Mouse (Mus musculus): Measurements from ENCODE around the gene Gm17949. TPM values are rescaled to one million over a fixed set of nuclear protein-coding genes. Genes with fewer than 3 reads are reported as not detected.
A peak's percentile ranks its signal among the peaks of the same experiment; 100 is the strongest.

Gm17949 gene
- total and polyA plus RNA-seq, 3 experiments: 0.18 TPM; not detected in 2

DNA sequence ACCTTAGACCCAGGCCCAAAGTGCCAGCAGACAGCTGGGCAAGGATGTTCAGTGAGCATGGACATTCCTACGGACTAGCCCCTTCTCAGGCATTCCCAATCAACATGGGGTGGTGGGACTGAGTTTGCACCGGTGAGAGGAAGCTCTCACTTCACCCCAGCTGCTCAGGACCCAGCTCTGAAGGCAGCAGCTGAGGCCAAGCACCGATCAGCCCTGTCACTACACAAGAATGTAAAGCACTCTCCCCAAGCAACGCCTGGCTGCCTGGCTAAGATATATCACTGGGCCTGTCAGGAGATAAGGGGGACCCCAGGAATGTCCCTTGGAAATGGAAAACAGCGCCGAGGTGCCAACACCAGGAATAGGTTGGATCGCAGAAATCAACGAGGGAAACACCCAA lies 10.0 kb upstream of the Gm17949 start:
- no peak overlapping the region for H3K27ac ChIP-seq
- H3K36me3 ChIP-seq (ENCODE audit: control insufficient read depth, insufficient read depth, low read length): no peaks in the 10 kb centered on the region
- intact Hi-C loops (cut with DNase I): loop anchor here (10.0 kb wide), 1 partner anchor 386 kb away; the partner anchor contains the start of gene Rpl36
- H3K9ac ChIP-seq (ENCODE audit: low read depth, low read length): no peak overlapping the region
- TF ChIP-seq POLR2A (IDR thresholded peaks at IDR 0.05; ENCODE audit: insufficient read depth, low read depth, low read length) (no peak), CTCF (IDR thresholded peaks at IDR 0.05) (no peak), EP300 (IDR thresholded peaks at IDR 0.05; ENCODE audit: insufficient read depth, low read depth, low read length) (no peak)
- WGBS: 20% methylated on average over 8 of the region's 8 CpGs
- no peaks in the 10 kb centered on the region for H3K27me3 ChIP-seq (ENCODE audit: control insufficient read depth, insufficient read depth, low read length)
- DNase-seq: no peak
- H3K4me1 ChIP-seq (ENCODE audit: control insufficient read depth, insufficient read depth, low read length): peaks cover 4% of the 10 kb centered on the region; the same call in 1 of the 2 replicates
- H3K4me3 ChIP-seq: no peak overlapping the region
- H3K79me2 ChIP-seq (replicated peaks; ENCODE audit: control insufficient read depth, insufficient read depth, low read length): no peaks in the 10 kb centered on the region

DNA sequence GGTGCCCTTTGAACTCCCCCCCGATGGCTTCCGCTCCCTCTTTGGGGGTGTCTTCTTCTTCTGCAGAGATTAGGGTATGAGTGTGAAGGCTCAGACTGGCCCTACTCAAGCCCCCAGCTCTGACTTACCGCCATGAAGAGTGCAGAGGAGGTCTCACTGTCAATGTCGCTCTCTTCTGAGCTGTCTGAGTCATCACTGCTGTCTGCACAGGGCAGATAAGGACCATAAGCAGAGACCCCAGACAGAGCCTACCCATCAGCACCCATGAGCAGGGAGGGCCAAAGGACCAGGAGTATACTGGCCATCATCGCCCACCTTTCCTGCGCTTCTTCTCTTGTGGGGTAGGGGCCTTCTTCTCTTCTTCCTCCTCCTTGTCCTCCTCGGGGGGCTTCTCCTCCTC lies 7.3 kb upstream of the Gm17949 start:
- DNase-seq: no peak
- Histone ChIP-seq H3K27ac (no peak overlapping the region), H3K9ac (ENCODE audit: low read depth, low read length) (no peak overlapping the region), H3K79me2 (replicated peaks; ENCODE audit: control insufficient read depth, insufficient read depth, low read length) (no peaks in the 10 kb centered on the region), H3K36me3 (ENCODE audit: control insufficient read depth, insufficient read depth, low read length) (no peaks in the 10 kb centered on the region), H3K27me3 (ENCODE audit: control insufficient read depth, insufficient read depth, low read length) (no peaks in the 10 kb centered on the region), H3K4me1 (ENCODE audit: control insufficient read depth, insufficient read depth, low read length) (0 out of 2 replicates have a peak, but pooled peaks cover 1% of the 10 kb centered on the region), H3K4me3 (no peak overlapping the region)
- intact Hi-C loops (cut with DNase I): loop anchor here (10.0 kb wide), 1 partner anchor 389 kb away; the partner anchor contains the start of gene Rpl36
- 82% methylated on average over 7 of the region's 7 CpGs for WGBS
- TF ChIP-seq EP300 (IDR thresholded peaks at IDR 0.05; ENCODE audit: insufficient read depth, low read depth, low read length): no peak
- TF ChIP-seq POLR2A (IDR thresholded peaks at IDR 0.05; ENCODE audit: insufficient read depth, low read depth, low read length): no peak
- no peak for TF ChIP-seq CTCF (IDR thresholded peaks at IDR 0.05)

DNA sequence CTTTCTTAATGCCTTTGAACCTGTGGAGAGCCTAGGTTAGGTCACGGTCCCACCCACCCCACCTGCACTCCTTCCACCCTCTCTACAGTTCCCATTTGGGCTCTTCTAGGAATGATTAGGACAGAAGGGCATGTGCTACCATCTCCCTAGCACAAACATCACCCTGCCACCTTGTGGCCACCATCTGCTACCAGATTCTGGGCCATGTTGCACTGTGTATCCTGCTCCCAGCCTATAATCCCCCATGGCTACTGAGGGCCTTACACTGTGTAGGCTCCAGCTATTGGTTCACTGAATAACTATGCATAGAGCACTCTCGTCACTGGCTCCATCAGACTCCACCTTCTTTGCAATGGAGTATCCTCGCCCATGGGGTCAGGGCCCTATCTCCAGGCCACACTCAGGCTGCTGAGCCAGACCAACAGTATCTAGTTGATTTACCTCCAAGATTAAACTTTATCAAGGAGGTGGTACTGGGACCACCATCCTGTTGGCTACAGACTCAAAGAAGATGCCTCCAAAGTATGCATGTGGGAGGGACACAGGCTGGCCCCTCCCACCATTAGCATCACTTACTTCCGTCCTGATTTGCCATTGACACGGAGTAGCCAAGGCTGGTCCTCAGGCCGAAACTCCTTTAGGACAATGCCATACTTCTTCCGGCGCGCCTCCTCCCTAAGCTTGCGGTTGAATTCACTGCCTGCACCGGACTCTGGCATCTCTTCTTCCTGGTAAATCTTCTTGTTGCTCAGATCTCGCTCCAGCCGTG lies 3.9 kb upstream of the Gm17949 start:
- DNase-seq: no peak
- Histone ChIP-seq H3K27ac (no peak overlapping the region), H3K36me3 (ENCODE audit: control insufficient read depth, insufficient read depth, low read length) (no peaks in the 10 kb centered on the region), H3K4me3 (no peak overlapping the region), H3K27me3 (ENCODE audit: control insufficient read depth, insufficient read depth, low read length) (no peaks in the 10 kb centered on the region), H3K4me1 (ENCODE audit: control insufficient read depth, insufficient read depth, low read length) (peaks cover 3% of the 10 kb centered on the region; the same call in 1 of the 2 replicates), H3K79me2 (replicated peaks; ENCODE audit: control insufficient read depth, insufficient read depth, low read length) (no peaks in the 10 kb centered on the region), H3K9ac (ENCODE audit: low read depth, low read length) (no peak overlapping the region)
- intact Hi-C loops (cut with DNase I): loop anchor here (10.0 kb wide), 1 partner anchor 393 kb away; the partner anchor contains the start of gene Rpl36
- WGBS: 92% methylated on average over 13 of the region's 13 CpGs
- TF ChIP-seq POLR2A (IDR thresholded peaks at IDR 0.05; ENCODE audit: insufficient read depth, low read depth, low read length) (no peak), CTCF (IDR thresholded peaks at IDR 0.05) (peak; percentile 36)

DNA sequence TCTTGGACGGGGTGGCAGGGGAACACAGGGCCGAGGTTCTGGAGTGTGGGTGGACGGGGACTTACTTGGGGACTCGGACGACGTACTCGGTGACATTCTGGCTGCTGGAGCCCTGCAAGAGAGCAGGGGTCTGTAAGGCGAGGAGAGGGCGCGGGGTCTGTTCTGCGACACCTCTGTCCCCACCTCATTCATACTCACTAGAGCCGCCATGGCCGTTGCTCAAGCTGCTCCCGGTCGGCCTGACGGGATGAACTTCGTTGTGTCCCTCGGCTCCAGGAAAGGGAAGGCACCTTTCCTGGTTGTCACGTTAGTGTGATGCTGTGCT lies 396 bp upstream of the Gm17949 start:
- intact Hi-C loops (cut with DNase I): loop anchor here (1.0 kb wide), 2 partner anchors 20 to 21 kb away; partner anchors contain the start of genes Clpp and Khsrp
- Histone ChIP-seq H3K4me3 (peak overlapping the region; percentile 73), H3K79me2 (replicated peaks; ENCODE audit: control insufficient read depth, insufficient read depth, low read length) (no peaks in the 10 kb centered on the region), H3K4me1 (ENCODE audit: control insufficient read depth, insufficient read depth, low read length) (peaks cover 3% of the 10 kb centered on the region; the same call in 1 of the 2 replicates), H3K27me3 (ENCODE audit: control insufficient read depth, insufficient read depth, low read length) (no peaks in the 10 kb centered on the region), H3K36me3 (ENCODE audit: control insufficient read depth, insufficient read depth, low read length) (no peaks in the 10 kb centered on the region), H3K9ac (ENCODE audit: low read depth, low read length) (peak overlapping the region; percentile 76), H3K27ac (peak overlapping the region; percentile 79)
- no peak for DNase-seq
- under 1% methylated on average over 19 of the region's 19 CpGs for WGBS
- TF ChIP-seq CTCF (IDR thresholded peaks at IDR 0.05) (no peak), EP300 (IDR thresholded peaks at IDR 0.05; ENCODE audit: insufficient read depth, low read depth, low read length) (no peak), POLR2A (IDR thresholded peaks at IDR 0.05; ENCODE audit: insufficient read depth, low read depth, low read length) (no peak)

DNA sequence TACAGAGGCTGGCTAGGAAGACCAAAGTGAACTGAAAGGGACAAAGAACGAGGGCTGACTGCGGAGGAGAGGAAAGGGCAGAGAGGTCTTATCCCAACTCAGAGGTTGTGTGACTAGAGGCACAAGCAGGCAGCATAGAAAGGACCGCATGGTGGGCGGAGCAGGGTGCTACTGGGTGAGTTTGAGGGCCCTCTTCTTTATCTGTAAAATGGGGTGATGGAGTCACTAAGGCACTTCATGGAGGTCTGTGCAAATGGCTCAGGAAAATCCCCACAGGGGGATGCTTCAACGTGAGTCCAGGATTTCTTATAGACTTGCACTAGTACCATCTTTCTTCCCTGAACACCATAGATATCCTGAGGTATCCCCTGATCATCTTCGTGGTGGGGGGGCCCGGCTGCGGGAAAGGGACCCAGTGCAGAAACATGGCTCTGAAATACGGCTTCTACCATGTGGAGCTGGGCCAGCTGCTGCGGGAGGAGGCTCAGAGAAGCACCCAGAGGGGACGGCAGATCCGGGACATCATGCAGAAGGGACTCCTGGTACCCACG lies 1.1 kb downstream of the Gm17949 start:
- TF ChIP-seq CTCF (IDR thresholded peaks at IDR 0.05): no peak
- no peak for TF ChIP-seq POLR2A (IDR thresholded peaks at IDR 0.05; ENCODE audit: insufficient read depth, low read depth, low read length)
- no peak for TF ChIP-seq EP300 (IDR thresholded peaks at IDR 0.05; ENCODE audit: insufficient read depth, low read depth, low read length)
- H3K36me3 ChIP-seq (ENCODE audit: control insufficient read depth, insufficient read depth, low read length): no peaks in the 10 kb centered on the region
- H3K4me1 ChIP-seq (ENCODE audit: control insufficient read depth, insufficient read depth, low read length): peaks cover 3% of the 10 kb centered on the region; the same call in 1 of the 2 replicates
- H3K79me2 ChIP-seq (replicated peaks; ENCODE audit: control insufficient read depth, insufficient read depth, low read length): no peaks in the 10 kb centered on the region
- DNase-seq: no peak
- WGBS: 72% methylated on average over 13 of the region's 13 CpGs
- no peak overlapping the region for H3K4me3 ChIP-seq
- no peak overlapping the region for H3K9ac ChIP-seq (ENCODE audit: low read depth, low read length)
- intact Hi-C loops (cut with DNase I): no loop called here
- H3K27me3 ChIP-seq (ENCODE audit: control insufficient read depth, insufficient read depth, low read length): no peaks in the 10 kb centered on the region
- H3K27ac ChIP-seq: no peak overlapping the region; the same call in 1 of the 2 replicates

DNA sequence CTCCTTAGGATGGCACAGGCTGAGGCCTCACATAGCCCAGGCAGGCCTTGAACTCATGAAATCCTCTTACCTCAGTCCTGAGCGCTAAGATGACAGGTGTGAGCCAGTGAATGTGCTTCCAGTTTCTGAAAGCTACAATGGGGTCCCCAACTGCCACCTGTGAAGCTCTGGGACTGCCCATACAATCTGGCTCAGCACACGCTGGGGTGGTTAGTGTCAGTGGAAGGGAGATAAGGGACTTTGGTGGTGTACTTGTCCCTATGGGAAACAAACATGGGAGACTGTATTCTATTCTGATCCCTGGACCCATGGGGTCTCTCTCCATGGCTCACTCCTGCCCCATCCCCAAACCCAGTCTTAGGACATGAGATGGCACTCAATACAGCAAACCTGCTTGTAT lies 8.4 kb downstream of the Gm17949 start:
- no peaks in the 10 kb centered on the region for H3K79me2 ChIP-seq (replicated peaks; ENCODE audit: control insufficient read depth, insufficient read depth, low read length)
- no peak for TF ChIP-seq EP300 (IDR thresholded peaks at IDR 0.05; ENCODE audit: insufficient read depth, low read depth, low read length)
- TF ChIP-seq POLR2A (IDR thresholded peaks at IDR 0.05; ENCODE audit: insufficient read depth, low read depth, low read length): no peak
- TF ChIP-seq CTCF (IDR thresholded peaks at IDR 0.05): no peak
- no peaks in the 10 kb centered on the region for H3K36me3 ChIP-seq (ENCODE audit: control insufficient read depth, insufficient read depth, low read length)
- 79% methylated on average over 2 of the region's 2 CpGs for WGBS
- no peak for DNase-seq
- no peak overlapping the region for H3K27ac ChIP-seq
- no peaks in the 10 kb centered on the region for H3K27me3 ChIP-seq (ENCODE audit: control insufficient read depth, insufficient read depth, low read length)
- intact Hi-C loops (cut with DNase I): no loop called here
- no peaks in the 10 kb centered on the region for H3K4me1 ChIP-seq (ENCODE audit: control insufficient read depth, insufficient read depth, low read length)
- H3K9ac ChIP-seq (ENCODE audit: low read depth, low read length): no peak overlapping the region
- H3K4me3 ChIP-seq: no peak overlapping the region

Data from heart, adult 2 months (tissue).